Mouse (Mus musculus) brain, embryonic 14.5 days (tissue): Measurements from ENCODE around the gene Klrb1a.

Experiments
- CTCF ChIP-seq: fragments of 200-500 bp; IDR thresholded peaks from 2 replicates; pipeline ENCODE4 v1.5.1; 2012; ENCODE audit warnings: inconsistent platforms, mild to moderate bottlenecking, moderate library complexity, borderline replicate concordance; ENCODE audit not compliant: insufficient read depth, insufficient read length; ENCODE audit errors: extremely low read depth
- POLR2A ChIP-seq: fragments of 200-500 bp; IDR thresholded peaks from 2 replicates; pipeline ENCODE4 v1.6.1; 2012; ENCODE audit warnings: mild to moderate bottlenecking, inconsistent platforms, borderline replicate concordance; ENCODE audit not compliant: poor library complexity, insufficient read depth, insufficient read length, severe bottlenecking; ENCODE audit errors: extremely low read depth

DNA sequence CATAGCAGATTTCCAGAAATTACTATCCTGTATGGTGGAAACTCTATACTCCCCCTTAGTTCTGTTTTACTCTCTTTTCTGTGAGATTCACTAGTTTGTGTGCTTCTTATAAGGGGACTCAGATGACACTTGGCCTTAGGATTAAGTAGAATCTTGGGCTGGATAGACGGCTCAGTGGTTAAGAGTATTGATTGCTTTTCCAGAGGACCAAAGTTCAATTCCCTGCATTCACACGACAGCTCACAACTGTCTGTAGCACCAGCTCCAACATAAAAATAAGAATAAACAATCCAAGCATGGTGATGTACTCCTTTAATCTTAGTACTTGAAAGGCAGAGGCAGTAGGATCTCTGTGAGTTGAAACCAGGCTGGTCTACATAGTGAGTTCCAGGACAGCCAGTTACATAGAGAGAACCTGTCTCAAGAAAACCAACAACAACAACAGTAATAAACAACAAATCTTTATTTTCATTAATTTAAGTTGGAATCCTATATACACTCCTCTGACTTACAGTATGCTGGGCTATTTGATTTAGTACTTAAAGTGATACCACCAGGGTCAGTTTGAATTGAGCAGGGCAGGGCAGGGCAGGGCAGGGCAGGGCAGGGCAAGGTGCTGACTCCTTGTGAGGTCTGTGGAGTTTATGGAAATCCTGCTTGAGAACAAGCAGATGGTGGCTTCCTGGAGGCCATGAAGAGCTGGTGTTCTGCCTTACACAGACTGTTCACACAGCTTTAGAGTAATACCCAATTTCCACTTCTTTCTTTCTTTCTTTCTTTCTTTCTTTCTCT, 24.9 kb downstream of the Klrb1a start:
- TF ChIP-seq POLR2A (no peak), CTCF (no peak)
